Mouse (Mus musculus) kidney, adult 2 months (tissue): ENCODE measurements around the gene Sgsm2.

Experiments used
- CTCF ChIP-seq: fragments of 200-500 bp; conservative IDR thresholded peaks from 2 replicates; pipeline ENCODE4 v1.5.1; 2011; ENCODE audit warnings: low read depth, mild to moderate bottlenecking, control low read depth, low read length, moderate library complexity, mixed read lengths; ENCODE audit not compliant: insufficient read depth, insufficient read length
- POLR2A ChIP-seq: fragments of 200-500 bp; IDR thresholded peaks from one replicate; pipeline ENCODE4 v1.6.1; 2011; ENCODE audit warnings: low read depth, low read length, control low read depth

- TF ChIP-seq POLR2A (no peak), CTCF (no peak)
Observed at GRCm38 (mm10) chr11:74874630-74875029, 22.2 kb downstream of the Sgsm2 start.
